In genomic region chr8:79080096-79080739, GRCm38 (mm10) we compare ENCODE assay signal across 8 mouse cellular contexts. TPM values are rescaled to one million over a fixed set of nuclear protein-coding genes. Genes with fewer than 3 reads are reported as not detected.
A peak's percentile ranks its signal among the peaks of the same experiment; 100 is the strongest.
DNase-seq lines count a peak whose midpoint lies in the region; ATAC-seq and TF ChIP-seq lines count a peak whose summit lies in the region.

No protein-coding gene starts in this region.

- H3K4me1 ChIP-seq in lung, embryonic 14.5 days (ENCODE audit: insufficient read depth): peaks cover 12% of the 10 kb centered on the region; the same call in 1 of the 2 replicates
- H3K4me1 ChIP-seq in lung, adult 2 months (ENCODE audit: control insufficient read depth, insufficient read depth, low read length): peaks cover 14% of the 10 kb centered on the region
- H3K4me1 ChIP-seq in kidney, adult 2 months (ENCODE audit: control insufficient read depth, insufficient read depth, low read length): peaks cover 25% of the 10 kb centered on the region
- H3K4me1 ChIP-seq in small intestine, adult 2 months (ENCODE audit: control insufficient read depth, insufficient read depth, insufficient read length, low read length): peaks cover 19% of the 10 kb centered on the region
- H3K4me1 ChIP-seq in thymus, adult 2 months (replicated peaks; ENCODE audit: control insufficient read depth, insufficient read depth, low read length): no peaks in the 10 kb centered on the region

- ATAC-seq in frontal cortex, adult (ENCODE audit: low TSS enrichment): 0 out of 2 replicates have a peak, but pooled peaks have one; percentile 11
- no peak for ATAC-seq in lung, embryonic 14.5 days (ENCODE audit: insufficient read depth)

- no peak overlapping the region for H3K4me3 ChIP-seq in lung, embryonic 14.5 days (ENCODE audit: low read depth, low read length)
- no peak overlapping the region for H3K4me3 ChIP-seq in lung, adult 2 months (replicated peaks; ENCODE audit: extremely low read depth, low read depth, low read length)
- no peak overlapping the region for H3K4me3 ChIP-seq in kidney, adult 2 months (ENCODE audit: insufficient read depth, low read depth, low read length)
- no peak overlapping the region for H3K4me3 ChIP-seq in small intestine, adult 2 months (ENCODE audit: low read depth, low read length)
- H3K4me3 ChIP-seq in thymus, adult 2 months (ENCODE audit: control insufficient read depth, insufficient read depth, low read length): no peak overlapping the region

- intact Hi-C loops in left cerebral cortex, postnatal 36 days (cut with DNase I): loop anchor here (2.0 kb wide), 1 partner anchor 15 kb away; no protein-coding TSS in a partner anchor

- H3K9me3 ChIP-seq in lung, embryonic 14.5 days (ENCODE audit: low read depth, low read length): no peaks in the 10 kb centered on the region

- no peaks in the 10 kb centered on the region for H3K27me3 ChIP-seq in lung, embryonic 14.5 days (ENCODE audit: insufficient read depth, low read length)
- H3K27me3 ChIP-seq in kidney, adult 2 months (replicated peaks; ENCODE audit: control insufficient read depth, insufficient read depth, low read length): no peaks in the 10 kb centered on the region
- no peaks in the 10 kb centered on the region for H3K27me3 ChIP-seq in small intestine, adult 2 months (ENCODE audit: control insufficient read depth, insufficient read depth, low read length)
- no peaks in the 10 kb centered on the region for H3K27me3 ChIP-seq in thymus, adult 2 months (ENCODE audit: control insufficient read depth, insufficient read depth, low read length)

- H3K4me2 ChIP-seq in lung, embryonic 14.5 days: no peak overlapping the region

- H3K9ac ChIP-seq in lung, embryonic 14.5 days: no peak overlapping the region

- H3K36me3 ChIP-seq in lung, embryonic 14.5 days (ENCODE audit: insufficient read depth): peaks cover 35% of the 10 kb centered on the region
- H3K36me3 ChIP-seq in kidney, adult 2 months (ENCODE audit: control insufficient read depth, insufficient read depth, low read length): no peaks in the 10 kb centered on the region
- H3K36me3 ChIP-seq in small intestine, adult 2 months (ENCODE audit: control insufficient read depth, insufficient read depth, low read length): peaks cover 12% of the 10 kb centered on the region
- H3K36me3 ChIP-seq in thymus, adult 2 months (ENCODE audit: control insufficient read depth, insufficient read depth, low read length): no peaks in the 10 kb centered on the region

- no peak for DNase-seq in frontal cortex, postnatal 10 days (ENCODE audit: low spot score in 2 of 2)
- peak; percentile 41 for DNase-seq in lung, embryonic 14.5 days
- DNase-seq in lung, adult 2 months: no peak
- DNase-seq in kidney, adult 2 months: peak; percentile 70
- DNase-seq in thymus, adult 2 months: no peak
- DNase-seq in left cerebral cortex, postnatal 36 days (ENCODE audit: low spot score in 2 of 2): no peak

- no peak overlapping the region for H3K27ac ChIP-seq in lung, embryonic 14.5 days (ENCODE audit: low read depth)
- no peak overlapping the region; the same call in 1 of the 2 replicates for H3K27ac ChIP-seq in kidney, adult 2 months (ENCODE audit: insufficient read depth, low read depth, low read length)
- H3K27ac ChIP-seq in small intestine, adult 2 months (ENCODE audit: insufficient read depth, low read depth, low read length): peak overlapping the region; percentile 72
- no peak overlapping the region for H3K27ac ChIP-seq in thymus, adult 2 months (ENCODE audit: control insufficient read depth, insufficient read depth, low read length)

- TF ChIP-seq POLR2A in lung, adult 2 months (IDR thresholded peaks at IDR 0.05; ENCODE audit: borderline replicate concordance, extremely low read depth, low read depth, low read length): no peak
- TF ChIP-seq POLR2A in kidney, adult 2 months (IDR thresholded peaks at IDR 0.05; ENCODE audit: low read depth, low read length): no peak
- TF ChIP-seq POLR2A in small intestine, adult 2 months (IDR thresholded peaks at IDR 0.05; ENCODE audit: low read depth, low read length): no peak
- no peak for TF ChIP-seq POLR2A in thymus, adult 2 months (IDR thresholded peaks at IDR 0.05; ENCODE audit: control insufficient read depth, extremely low read depth, insufficient read depth, low read length, poor library complexity)

- no peak for TF ChIP-seq CTCF in lung, embryonic 14.5 days (IDR thresholded peaks at IDR 0.05; ENCODE audit: low read depth)
- TF ChIP-seq CTCF in lung, adult 2 months (IDR thresholded peaks at IDR 0.05; ENCODE audit: insufficient read depth, low read length): no peak
- TF ChIP-seq CTCF in kidney, adult 2 months (conservative IDR thresholded peaks at IDR 0.05; ENCODE audit: insufficient read depth, insufficient read length, low read depth, low read length): no peak
- TF ChIP-seq CTCF in small intestine, adult 2 months (IDR thresholded peaks at IDR 0.05; ENCODE audit: extremely low read depth, insufficient read length, insufficient replicate concordance, low read depth, low read length): no peak
- no peak for TF ChIP-seq CTCF in thymus, adult 2 months (IDR thresholded peaks at IDR 0.05; ENCODE audit: borderline replicate concordance, control insufficient read depth, extremely low read depth, insufficient read depth, low read length, poor library complexity)

- 56% methylated on average over 6 of the region's 6 CpGs for WGBS in lung, embryonic 14.5 days
- 56% methylated on average over 6 of the region's 6 CpGs for WGBS in lung, adult 2 months
- 38% methylated on average over 6 of the region's 6 CpGs for WGBS in kidney, adult 2 months
- WGBS in small intestine, adult 2 months: 24% methylated on average over 6 of the region's 6 CpGs
- 90% methylated on average over 6 of the region's 6 CpGs for WGBS in thymus, adult 2 months

RNA-seq across cellular contexts. Expression of gene Zfp827, which starts 52.0 kb away (rescaled TPM):
- polyA plus RNA-seq in lung, embryonic 14.5 days (2014; fragmentation: Nextera tagmentation; extraction: Ambion mirVana): 9.5 and 10.1 TPM in 2 replicates
- polyA plus RNA-seq in lung, adult 2 months (2012; rRNA removed): 9.1 and 9.6 TPM in 2 replicates
- polyA plus RNA-seq in kidney, adult 2 months (2012; rRNA removed): 9.6 and 11.4 TPM in 2 replicates
- polyA plus RNA-seq in small intestine, adult 2 months (2012; rRNA removed): 9.8 and 16.9 TPM in 2 replicates
- polyA plus RNA-seq in thymus, adult 2 months (2012; rRNA removed): 9.6 and 10.1 TPM in 2 replicates
- total RNA-seq in left cerebral cortex, postnatal 36 days (2021): 10 to 100 TPM; 42.6 to 45.1 TPM

Comparison
In these comparisons a context has a peak if more than half of its experiments do, and no peak if none do; other contexts are left out.
1. DNase-seq: peak in lung, embryonic 14.5 days (single experiment) and kidney, adult 2 months (single experiment); none in frontal cortex, postnatal 10 days (0 of 2), lung, adult 2 months (single experiment), thymus, adult 2 months (single experiment) and left cerebral cortex, postnatal 36 days (0 of 2).